Mouse (Mus musculus) kidney, postnatal 4 days (tissue): ENCODE measurements around the gene Mmgt2.

Experiments
- DNase-seq, 2 experiments: peaks; one replicate each; pipeline ENCODE4 v3.0.0; 2021; ENCODE audit warnings: mixed read lengths in 2 of 2

The Mmgt2 gene

DNA sequence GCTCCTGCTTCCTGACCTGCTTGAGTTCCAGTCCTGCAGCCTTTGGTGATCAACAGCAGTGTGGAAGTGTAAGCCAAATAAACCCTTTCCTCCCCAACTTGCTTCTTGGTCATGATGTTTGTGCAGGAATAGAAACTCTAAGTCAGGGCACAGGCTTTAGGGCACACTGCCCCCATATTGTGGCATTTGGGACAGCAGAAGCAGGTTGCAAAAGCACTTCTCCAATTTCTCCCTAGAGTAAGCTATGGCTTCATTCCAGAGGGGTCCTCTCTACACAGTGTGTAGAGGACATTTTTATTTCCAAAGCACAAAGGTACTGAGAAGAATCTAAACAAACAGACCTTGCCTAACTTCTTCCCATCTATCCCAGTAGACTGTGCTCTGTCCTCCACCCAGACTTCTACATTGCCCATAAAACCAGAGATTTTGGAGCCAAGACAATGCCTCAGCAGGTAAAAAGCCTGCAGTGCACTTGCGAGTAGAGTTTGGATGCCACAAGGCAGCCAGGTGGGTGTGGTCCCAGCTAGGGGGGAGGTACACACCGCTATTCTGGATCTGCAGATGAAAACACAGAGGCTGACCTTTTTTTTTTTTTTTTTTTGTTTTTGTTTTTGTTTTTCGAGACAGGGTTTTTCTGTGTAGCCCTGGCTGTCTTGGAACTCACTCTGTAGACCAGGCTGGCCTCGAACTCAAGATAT is 26.7 kb upstream of the Mmgt2 start:
- no peak for DNase-seq

DNA sequence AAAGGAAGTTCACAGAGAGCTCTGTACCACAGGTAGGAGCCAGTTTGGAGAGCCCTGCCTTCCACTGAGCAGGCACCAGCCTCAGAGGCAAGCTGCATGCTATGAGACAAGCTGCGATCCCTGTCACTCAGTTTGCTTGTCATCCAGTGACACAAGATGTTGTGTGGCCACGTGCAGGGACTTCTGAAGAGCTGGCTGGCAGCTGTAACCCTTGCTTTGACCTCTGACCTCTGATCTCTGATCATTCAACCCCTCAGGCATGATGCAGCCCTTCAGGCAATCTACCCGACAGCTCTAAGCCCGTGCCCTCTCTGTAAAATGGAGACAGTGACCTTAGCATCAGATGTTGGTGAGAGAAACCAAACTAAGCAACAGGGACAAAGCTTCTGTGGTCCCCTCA is 25.6 kb upstream of the Mmgt2 start:
- no peak for DNase-seq

DNA sequence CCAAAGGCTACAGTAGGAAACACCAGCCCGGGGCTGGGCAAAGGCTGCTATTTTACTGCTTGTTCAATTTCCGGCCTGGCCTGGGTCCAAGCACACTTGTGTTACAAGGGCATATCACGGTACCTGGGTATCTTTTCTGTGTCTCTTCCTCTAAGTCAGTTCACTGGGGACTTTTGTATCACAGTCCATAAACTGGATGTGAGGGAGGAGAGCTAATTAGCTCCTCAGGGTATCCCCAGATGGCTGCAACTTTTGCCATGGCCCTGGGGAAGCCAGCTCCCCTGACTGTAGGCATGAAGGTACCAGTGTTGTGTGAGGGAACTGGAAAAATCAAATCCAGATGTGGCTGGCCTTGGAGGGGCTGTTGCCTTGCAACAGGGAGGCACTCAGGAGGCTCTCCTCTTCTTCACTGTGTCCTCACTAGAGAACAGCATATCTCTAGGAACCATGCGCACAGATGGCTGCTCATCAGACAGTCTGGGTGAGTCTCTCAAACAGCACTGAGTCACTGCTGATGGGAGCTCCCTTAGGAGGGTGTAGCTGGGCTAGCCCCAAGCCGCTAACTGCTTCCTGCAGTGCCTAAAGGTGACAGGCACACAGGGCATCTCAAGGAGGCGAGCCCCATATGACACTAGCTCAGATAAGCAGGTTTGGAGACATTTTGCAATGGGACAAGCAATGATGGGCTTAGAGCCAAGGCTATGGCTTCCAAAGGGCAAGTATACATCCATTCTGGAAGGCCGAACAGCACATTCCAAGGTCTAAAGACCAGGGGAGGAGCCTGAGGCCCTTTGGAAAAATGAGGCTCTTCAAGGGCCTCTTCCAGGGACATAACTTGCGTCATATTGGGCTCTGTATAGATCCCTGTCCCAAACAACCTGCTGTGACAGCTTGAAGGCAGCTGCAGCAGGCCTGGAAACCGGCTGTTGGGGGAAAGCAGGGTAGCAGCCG is 23.8 kb upstream of the Mmgt2 start:
- DNase-seq: peak; percentile 65 to 76

DNA sequence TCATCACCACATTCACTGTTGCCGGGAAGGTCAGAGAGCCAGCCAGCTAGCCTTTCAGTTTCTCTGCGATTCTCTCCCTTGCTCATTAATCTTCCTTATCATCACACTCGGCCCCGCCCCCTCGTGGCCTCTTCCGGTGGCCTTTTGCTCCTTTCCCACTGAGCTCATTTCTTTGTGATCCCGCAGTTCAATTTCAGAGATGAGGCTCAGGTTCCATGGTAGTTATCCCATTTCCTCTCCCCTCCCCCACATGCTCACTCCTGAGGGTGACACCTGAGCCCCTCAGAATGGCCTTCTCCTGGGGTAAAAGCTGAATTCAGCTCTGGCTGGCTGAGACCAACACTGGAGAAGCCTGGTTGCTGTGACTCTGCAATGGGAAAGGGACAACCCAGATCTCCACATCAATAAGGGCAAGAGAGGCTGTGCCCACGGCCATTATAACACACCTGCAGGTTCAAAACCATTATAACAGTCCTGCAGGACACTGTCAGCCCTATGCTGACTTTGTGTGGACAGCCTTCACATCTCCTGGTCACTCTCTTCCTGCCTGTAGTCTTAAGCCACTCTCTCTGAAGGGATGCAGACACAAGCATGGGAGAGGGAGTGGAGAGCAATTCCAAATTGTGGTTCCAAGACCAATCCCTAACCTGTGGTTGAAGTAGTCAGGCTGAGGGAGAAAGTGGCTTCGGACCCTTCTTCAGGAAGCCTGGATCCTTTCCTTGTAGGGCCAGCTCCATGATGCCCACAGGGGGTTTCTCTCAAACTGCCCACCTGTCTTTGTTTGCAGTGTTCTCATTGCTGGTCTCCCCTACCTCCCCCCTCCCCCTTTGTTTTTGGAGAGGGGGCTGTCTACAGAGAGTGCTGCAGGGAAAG is 18.9 kb upstream of the Mmgt2 start:
- DNase-seq: peak; percentile 60 to 73

DNA sequence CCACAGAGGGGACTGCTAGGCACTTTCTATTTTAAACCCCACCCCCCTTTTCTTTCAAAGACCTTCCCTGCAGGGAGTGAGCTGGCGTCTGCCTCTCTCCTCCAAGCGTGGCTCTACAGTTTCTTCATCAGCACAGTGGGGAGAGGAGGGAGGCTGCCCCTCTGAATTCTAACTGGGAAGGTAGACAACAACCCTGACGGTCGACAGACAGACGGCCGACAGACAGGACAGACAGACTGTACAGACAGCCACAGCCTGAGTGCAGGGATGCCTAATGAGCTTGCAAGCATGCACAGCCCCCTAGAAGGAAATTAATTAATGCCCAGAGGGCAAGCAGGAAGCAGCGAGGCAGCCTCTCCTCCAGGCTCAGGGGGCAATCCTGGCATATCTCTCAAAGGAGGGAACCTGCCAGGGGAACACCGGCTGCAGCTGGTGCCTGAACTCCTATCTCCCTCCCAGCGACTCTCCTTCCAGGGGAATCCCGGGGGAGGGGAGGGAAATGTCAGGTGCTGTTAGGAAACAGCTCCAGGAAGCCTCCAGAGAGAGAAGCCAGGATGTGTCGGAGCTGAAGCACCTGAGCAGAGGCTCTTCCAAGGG is 18.1 kb upstream of the Mmgt2 start:
- DNase-seq: peak in 1 of 2 experiments; percentile 48

DNA sequence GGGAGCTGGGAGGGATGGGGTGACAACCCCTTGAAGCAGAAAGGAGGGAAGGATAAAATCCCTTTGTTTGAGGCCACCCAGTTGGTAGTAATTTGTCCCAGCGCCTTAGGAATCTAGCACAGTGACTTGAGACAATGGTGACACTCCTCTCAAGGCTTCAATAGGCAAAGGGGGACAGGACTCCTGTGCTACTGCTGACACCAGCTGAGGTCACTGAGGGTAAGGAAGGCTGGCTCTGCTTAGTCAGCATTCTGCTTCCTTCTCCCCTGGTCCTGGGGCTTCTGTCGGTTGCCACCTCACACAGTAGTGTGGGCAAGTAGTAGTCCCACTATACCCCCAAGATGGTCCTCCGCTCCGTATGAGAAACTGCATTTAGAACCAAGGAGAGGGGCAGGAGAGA is 17.3 kb upstream of the Mmgt2 start:
- DNase-seq: no peak

DNA sequence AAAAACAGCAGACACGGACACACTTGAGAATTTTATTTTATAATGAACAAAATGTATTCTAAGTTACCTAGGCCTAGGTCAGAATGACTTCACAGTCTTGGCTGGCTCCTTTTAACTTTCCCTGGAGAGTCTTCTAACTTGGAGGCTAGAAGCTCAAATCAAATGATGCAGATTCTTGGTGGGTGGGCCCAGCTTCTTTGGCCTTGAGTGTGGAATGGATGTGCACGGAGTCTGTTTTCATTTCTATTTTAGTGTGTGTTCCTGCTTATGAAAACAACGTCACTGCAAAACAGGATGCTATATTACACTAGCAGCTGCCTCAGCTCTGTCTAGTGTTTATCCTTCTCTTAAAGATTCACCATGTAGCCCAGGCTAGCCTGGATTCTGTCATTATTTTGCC is 13.1 kb upstream of the Mmgt2 start:
- peak; percentile 42 to 55 for DNase-seq

DNA sequence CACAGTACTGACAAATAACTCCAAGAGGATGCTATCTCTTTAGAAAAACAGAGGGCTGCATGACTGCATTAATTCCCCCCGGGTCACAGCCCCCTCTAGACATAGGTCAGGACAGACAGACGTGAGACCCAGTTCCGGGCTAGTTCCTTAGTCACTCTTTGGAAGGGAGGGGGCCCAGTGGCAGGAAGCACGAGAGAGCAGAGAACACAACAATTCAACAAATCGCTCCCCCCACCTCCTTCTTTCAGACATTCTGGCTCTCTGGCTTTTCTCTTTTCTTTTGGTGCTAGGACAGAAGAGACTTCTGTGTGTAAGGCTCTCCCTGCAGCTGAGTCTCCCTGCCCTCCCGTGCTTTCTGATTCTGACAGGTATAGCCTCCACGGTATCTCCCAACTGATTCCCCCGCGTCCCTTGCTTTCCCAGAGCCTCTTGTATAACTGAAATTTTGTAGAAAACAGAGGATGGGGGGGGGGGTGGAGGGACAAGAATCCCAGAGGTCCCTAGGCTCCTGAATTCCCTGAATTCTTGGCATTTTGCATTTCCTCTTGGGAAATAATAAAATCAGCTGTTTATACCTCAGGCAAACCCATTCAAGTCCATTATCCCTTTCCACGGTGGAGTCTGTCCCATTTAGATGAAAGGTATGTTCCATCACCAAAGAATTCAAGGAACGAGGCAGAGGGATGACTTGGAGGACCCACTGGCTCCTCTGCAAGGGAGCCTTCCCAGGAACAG is 12.2 kb upstream of the Mmgt2 start:
- peak in 1 of 2 experiments; percentile 54 for DNase-seq

DNA sequence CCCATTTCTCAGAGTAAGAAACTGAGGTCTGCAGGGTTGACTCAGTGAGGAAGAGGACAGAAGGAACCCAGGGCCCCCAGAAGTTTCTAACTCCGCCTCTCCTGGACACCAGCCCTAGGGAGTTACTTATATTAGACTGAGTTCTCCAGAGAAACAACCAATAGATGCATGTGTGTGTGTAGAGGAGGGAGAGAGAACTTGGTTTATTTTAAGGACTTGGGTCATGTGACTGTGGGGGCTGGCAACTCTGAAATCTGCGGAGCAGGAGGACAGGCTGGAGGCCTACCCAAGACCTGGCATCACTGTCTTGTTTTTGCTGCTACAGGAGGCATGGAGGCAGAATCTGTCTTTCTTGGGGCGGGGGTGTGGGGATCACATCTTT is 11.6 kb upstream of the Mmgt2 start:
- DNase-seq: peak in 1 of 2 experiments; percentile 45

DNA sequence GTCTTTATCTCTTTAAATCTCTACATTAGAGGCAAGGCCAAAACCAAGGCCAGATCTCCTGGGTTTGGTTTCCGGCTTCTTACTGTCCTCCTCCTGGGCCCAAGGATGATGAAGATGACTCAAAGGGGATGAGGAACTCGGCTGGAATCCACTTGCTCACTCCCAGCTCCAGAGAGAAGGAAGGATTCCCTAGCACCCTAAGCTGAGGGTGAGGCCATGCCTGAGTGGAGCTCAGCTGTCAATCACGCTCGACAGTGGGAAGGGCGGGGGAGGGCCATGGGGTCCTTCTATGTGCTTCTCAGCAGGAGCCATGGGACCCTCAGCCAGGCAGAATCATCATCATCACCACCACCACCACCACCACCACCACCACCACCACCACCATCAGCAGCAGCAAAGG is 11.1 kb upstream of the Mmgt2 start:
- no peak for DNase-seq

DNA sequence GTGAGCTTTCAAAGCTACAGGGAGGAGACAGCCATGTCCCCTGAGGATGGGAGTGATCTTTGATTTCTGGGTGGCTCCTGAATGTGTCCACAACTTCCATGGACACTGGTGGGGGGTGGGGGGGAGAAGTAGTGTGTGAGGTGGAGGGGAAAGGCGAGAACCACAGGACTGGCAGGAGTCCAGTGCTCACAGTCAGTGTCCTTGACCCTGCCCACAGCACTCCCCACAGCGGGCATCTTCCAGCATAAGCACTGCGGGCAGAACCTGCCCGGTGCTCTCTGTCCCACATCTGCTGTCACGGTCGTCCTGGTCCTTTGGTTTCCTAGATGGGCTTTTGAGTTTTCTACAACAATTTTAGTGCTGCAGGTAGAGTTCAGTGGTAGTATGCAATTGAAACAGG is 10.7 kb upstream of the Mmgt2 start:
- no peak for DNase-seq

DNA sequence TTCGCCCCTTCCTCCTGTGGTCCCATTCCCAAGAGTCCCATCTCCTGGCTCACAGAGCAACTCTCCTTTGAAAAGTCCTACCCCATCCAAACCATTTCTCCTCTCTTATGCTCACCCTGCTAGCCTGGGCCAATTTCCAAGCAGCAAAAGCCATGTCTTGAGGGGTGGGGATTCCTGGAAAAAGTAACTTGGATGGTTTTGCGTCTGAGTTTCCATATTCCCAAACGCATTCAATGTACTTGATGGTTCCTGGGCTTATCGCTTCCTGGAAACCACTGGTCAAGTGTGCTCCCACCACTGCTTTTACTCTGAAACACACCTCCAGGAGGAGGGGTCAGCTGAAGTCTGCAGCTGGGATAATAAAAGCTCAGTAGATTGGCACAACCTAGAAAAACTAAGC is 10.1 kb upstream of the Mmgt2 start:
- no peak for DNase-seq

DNA sequence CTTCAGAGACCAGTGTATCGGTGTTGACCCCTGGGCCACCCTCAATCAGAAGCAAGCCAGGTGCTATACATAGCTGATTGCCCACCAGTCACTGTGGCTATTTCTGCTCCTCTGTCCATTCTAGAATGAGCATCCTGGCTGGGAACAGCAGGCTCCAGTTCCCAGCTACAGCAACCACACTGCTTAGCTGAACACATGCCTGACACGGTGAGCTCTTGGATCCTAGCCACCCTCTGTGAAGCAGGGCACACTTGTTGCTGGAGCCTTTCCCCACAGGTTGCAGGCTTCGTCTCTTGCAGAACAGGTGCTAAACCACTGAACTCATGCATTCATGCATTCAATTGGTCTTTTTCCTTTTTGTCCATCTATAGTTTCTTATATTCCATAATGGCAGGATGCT is 8.1 kb upstream of the Mmgt2 start:
- no peak for DNase-seq

DNA sequence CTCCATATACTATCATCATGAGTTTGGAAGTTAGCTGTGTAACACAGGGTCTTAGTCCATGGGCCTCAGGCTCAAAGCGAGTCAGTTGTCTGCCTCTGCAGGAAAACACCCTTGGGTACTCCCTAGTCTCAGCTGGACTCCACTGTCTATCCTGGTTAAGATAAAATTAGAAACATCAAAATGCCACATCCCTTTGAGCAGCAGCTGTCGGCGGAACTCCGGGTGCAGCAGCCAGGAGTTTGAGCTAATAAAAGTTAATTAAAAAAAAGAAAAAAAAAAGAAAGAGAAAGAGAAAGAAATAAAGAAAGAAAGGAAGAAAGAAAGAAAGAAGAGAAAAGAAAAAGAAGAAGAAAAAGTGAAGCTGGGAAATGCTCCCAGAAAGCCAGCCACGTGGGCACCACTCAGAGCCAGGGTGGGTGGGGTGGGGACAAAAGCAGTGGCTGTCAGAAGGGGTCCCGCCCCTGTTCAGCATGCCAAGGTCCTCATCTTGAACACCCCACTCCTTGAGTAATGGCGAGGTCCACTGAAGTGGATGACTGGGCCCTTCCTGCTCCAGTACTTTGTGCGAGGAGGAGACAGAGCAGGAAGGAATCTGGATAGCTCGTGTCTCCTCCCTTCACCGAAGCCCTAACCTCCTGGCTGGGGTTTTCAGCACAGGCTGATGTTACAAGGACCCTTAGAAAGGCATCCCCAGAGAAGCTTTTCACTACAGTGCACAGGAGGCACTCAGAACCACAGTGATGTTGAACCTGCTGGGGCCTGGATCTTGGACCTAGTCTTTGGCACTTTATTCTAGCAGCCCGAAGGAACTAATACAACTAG is 6.2 kb upstream of the Mmgt2 start:
- peak in 1 of 2 experiments; percentile 21 for DNase-seq

DNA sequence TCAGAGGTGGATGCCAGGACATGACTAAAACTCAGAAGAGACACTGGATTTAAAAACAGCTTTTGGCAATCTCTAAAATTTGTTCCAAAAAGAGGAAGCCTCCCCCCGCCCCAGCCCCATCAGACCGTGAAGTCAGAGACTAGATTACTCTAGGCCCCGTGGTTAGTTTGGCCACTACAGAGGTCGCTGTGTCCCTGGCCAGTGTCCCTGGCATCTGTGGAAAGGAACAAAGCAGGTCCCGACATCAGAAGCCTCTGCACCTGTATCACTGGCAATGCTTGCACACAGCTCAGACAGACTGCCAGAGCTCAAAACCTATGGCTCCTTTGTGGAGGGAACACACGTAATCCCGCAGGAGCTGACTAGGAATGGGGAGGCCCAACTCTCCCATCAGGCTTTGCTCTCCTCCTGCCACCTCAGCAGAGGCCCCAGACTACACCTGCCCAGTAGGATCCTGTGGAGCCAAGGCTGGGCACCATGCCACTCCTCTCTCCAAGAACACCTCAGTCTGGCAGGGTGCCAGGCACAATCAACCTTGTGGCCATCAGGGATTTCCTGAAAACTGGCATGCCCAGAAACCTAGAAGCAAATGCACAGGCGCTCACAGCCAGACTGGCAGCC is 5.3 kb upstream of the Mmgt2 start:
- DNase-seq: peak; percentile 78 to 85

DNA sequence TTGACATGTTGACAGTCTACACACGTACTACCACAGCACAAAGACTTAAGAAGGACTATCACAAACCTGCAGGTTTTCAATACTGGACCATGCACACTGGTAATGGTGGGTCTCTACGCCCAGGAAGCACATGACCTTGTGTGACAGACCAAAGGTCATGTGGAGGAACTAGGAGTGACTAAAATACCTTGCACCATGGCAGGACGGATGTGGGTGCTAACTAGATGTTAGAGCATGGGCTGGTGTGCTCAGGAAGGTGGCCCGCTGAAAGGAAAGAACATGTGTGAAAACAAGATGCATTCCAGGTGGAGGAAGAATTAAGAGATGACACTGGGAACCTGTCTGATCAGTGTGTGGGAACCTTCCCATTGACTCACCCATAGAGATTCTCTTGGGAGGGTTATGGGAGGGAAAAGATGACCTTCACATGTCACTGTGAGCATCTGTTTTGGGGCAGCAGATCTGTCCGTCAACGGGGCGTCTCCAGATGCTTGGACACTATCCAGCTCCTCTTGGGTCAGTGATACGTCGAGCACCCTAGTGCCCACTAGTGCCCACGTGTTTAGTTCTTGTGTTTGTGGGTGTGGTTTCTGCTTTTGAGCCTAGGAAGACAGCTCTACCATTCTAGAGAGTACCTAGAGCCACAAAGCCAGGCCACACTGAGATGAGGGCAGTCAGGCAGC is 4.6 kb upstream of the Mmgt2 start:
- no peak for DNase-seq

DNA sequence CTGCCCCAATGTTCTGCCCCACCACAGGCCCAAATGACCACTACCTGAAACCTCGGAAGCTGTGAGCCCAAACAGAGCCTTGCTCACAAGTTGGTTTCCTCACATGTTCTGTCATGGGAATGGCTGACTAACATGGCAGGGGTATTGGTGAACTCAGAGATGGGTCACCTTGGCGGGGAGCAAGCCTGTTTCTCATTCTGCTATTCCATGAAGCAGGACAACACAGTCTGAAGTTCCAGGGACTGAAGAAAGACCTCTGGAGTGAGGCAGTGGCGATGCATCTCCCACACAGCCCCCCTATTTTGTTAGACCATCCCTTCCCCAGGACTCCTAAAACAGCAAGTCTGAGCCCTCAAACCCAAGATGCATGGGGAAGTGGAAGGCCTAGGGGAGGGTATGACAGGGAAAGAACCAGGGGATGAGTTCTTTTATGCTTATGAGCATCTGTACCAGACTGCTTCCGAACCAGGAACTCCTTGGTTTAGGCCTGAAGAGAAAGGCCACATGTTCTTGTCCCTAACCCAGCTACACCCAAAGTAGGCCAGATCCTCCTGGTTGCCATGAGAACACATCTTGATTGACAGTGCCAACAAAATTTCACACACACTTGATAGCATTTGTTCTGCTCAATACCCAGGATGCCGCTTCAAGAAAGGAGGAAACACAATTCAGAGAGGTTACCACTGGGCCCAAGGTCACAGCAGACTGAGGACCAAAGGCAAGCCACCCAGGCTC is 3.7 kb upstream of the Mmgt2 start:
- no peak for DNase-seq

DNA sequence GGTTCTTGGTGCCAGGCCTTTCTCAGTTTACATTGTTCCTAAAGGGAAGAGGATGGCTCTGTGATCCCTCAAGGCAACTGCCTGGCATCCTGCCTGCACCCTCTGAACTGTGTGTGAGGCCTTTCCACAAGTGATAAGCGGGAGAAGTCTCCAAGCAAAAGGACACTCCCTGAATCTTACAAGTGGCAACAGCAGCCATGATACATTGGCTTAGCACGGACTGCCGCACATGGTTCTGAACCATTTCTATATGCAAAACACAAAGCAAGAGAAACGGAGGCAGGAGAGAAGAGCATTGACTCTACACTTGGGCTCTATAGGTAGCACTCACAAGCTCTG is 3.2 kb upstream of the Mmgt2 start:
- peak in 1 of 2 experiments; percentile 34 for DNase-seq

DNA sequence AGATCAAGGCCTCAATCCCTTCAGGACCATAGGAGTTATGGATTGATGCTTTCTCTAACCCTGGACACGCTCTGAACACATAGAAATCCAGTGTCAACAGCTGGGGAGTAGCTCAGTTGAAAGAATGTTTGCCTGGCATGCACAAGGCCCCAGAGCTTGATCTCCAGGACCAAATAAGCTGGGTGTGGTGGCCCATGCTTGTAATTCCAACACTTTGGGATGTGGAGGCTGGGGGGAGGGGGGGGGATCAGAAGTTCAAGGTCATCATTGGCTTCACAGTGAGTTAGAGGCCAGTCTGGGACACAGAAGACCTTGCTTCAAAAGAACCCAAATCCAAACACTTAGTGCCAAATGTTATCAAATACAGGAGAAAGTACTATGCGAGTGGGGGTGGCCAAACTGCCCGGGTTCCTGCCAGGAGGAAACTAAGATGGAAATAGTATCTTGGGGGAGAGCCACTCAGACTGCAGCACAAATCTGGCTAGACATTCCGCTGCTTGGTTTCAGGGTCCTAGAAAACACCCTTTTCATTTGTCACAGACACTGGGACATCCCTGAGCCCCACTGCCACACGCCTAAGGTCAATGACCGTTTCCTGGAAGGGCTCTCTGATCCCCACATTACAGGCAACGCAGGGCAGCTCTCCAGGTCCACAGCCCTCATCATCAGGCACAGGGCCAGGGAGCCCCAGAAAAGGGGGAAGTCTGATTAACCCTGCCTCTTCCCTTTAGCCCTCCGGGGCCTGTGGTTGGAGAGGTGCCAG is 2.6 kb upstream of the Mmgt2 start:
- DNase-seq: peak; percentile 63 to 69
